Mouse (Mus musculus): Measurements from ENCODE around the gene Shb. TPM values are rescaled to one million over a fixed set of nuclear protein-coding genes. Genes with fewer than 3 reads are reported as not detected.
A peak's percentile ranks its signal among the peaks of the same experiment; 100 is the strongest.

Gene Shb
- polyA plus RNA-seq, 1 experiment = 46.3 TPM

DNA sequence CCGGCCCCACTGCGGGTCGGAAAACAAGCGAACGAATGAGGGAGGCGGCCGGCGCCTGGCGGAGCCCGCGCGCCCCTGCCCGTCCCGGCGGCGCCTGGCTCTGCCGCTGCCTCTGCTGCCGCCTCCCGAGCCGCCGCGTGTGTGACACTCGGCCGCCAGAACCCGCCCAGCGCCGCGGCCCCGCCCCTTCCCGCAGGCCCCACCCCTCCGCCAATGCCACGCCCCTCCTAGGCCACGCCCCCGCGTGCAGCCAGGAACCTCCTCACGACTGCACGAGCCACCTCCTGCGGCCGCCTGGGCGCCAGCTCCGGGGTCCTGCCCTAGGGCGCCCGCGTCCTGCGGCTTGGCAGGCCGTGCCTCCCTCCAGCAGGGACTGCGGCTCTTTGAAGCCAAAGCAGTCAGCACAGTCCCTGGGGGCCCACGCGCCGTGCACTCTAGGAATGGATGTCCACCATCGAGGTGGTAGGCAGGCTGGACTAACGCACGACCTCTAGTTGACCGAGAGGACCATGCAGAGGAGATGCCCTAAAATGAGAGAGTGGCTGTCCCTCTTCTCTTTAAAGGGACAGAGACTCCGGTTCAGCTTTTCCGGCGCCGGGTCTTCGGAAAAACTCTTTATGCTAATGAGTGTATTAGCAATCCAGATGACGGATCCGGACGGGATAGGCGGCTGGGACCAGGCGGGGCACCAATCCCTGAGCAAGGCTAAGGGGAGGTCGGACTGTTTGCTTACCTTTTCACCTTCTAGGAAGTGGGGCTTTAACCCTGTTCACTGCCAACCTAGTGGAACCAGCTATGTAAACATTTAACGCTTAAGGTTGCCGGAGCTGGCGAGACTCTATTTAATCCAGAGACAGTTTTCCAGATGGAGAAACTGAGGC is 1.4 kb downstream of the Shb start:
- peak overlapping the region; percentile 93 for H3K4me2 ChIP-seq (ENCODE audit: low read depth)
- peak overlapping the region; percentile 98 for H3K4me3 ChIP-seq
- peaks cover 37% of the 10 kb centered on the region for H3K79me2 ChIP-seq (ENCODE audit: control insufficient read depth, insufficient read depth)
- TF ChIP-seq REST (IDR thresholded peaks at IDR 0.05; ENCODE audit: insufficient read depth, insufficient read length) = no peak
- TF ChIP-seq MYOG (IDR thresholded peaks at IDR 0.05; ENCODE audit: control insufficient read depth in 1 of 3, insufficient read depth in 1 of 3, insufficient read length in 2 of 3, low read depth in 2 of 3) = peak in 2 of 3 experiments; percentile 3 to 7
- no peak for TF ChIP-seq CEBPB (IDR thresholded peaks at IDR 0.05; ENCODE audit: insufficient read depth, poor library complexity, severe bottlenecking)
- TF ChIP-seq MYOD1 (IDR thresholded peaks at IDR 0.05; ENCODE audit: control insufficient read depth in 1 of 3, insufficient read length in 2 of 3, low read depth in 2 of 3) = peak in 1 of 3 experiments; percentile 22
- peak; percentile 90 for TF ChIP-seq POLR2A (IDR thresholded peaks at IDR 0.05; ENCODE audit: insufficient read length, low read depth)
- TF ChIP-seq TCF3 (IDR thresholded peaks at IDR 0.05; ENCODE audit: insufficient read length, low read depth) = peak; percentile 23
- TF ChIP-seq POLR2AphosphoS2 (IDR thresholded peaks at IDR 0.05; ENCODE audit: insufficient read length, low read depth) = peak; percentile 91
- H3ac ChIP-seq (ENCODE audit: control insufficient read depth, insufficient read length) = peak overlapping the region; percentile 94
- H3K36me3 ChIP-seq (ENCODE audit: control insufficient read depth, insufficient read depth) = no peaks in the 10 kb centered on the region
- H3K27me3 ChIP-seq (ENCODE audit: control insufficient read depth, insufficient read depth, insufficient read length) = no peaks in the 10 kb centered on the region

GRCm38 (mm10) chr4:45529986-45530597 is 2.2 kb downstream of the Shb start:
- peaks cover 45% of the 10 kb centered on the region for H3K79me2 ChIP-seq (ENCODE audit: control insufficient read depth, insufficient read depth)
- H3K27me3 ChIP-seq (ENCODE audit: control insufficient read depth, insufficient read depth, insufficient read length) = no peaks in the 10 kb centered on the region
- peak overlapping the region; percentile 98 for H3K4me3 ChIP-seq
- H3ac ChIP-seq (ENCODE audit: control insufficient read depth, insufficient read length) = peak overlapping the region; percentile 94
- H3K4me2 ChIP-seq (ENCODE audit: low read depth) = peak overlapping the region; percentile 34
- no peak for TF ChIP-seq MAX (IDR thresholded peaks at IDR 0.05; ENCODE audit: low read depth)
- TF ChIP-seq MYOD1 (IDR thresholded peaks at IDR 0.05; ENCODE audit: control insufficient read depth in 1 of 3, insufficient read length in 2 of 3, low read depth in 2 of 3) = peak in 1 of 3 experiments; percentile 19
- TF ChIP-seq POLR2A (IDR thresholded peaks at IDR 0.05; ENCODE audit: insufficient read length, low read depth) = peak; percentile 34
- peak in 1 of 3 experiments; percentile 31 for TF ChIP-seq MYOG (IDR thresholded peaks at IDR 0.05; ENCODE audit: control insufficient read depth in 1 of 3, insufficient read depth in 1 of 3, insufficient read length in 2 of 3, low read depth in 2 of 3)
- no peak for TF ChIP-seq SRF (IDR thresholded peaks at IDR 0.05; ENCODE audit: control insufficient read depth, insufficient read length, low read depth)
- H3K36me3 ChIP-seq (ENCODE audit: control insufficient read depth, insufficient read depth) = no peaks in the 10 kb centered on the region

- Histone ChIP-seq H3K36me3 (ENCODE audit: control insufficient read depth, insufficient read depth) (no peaks in the 10 kb centered on the region), H3ac (ENCODE audit: control insufficient read depth, insufficient read length) (peak overlapping the region; percentile 94), H3K79me2 (ENCODE audit: control insufficient read depth, insufficient read depth) (peaks cover 51% of the 10 kb centered on the region), H3K4me2 (ENCODE audit: low read depth) (peak overlapping the region; percentile 87), H3K27me3 (ENCODE audit: control insufficient read depth, insufficient read depth, insufficient read length) (no peaks in the 10 kb centered on the region), H3K4me3 (peak overlapping the region; percentile 98)
- TF ChIP-seq CEBPB (IDR thresholded peaks at IDR 0.05; ENCODE audit: insufficient read depth, poor library complexity, severe bottlenecking) = no peak
- TF ChIP-seq E2F4 (IDR thresholded peaks at IDR 0.05; ENCODE audit: insufficient read depth) = no peak
- no peak for TF ChIP-seq MYOG (IDR thresholded peaks at IDR 0.05; ENCODE audit: control insufficient read depth in 1 of 3, insufficient read depth in 1 of 3, insufficient read length in 2 of 3, low read depth in 2 of 3)
- TF ChIP-seq TCF12 (IDR thresholded peaks at IDR 0.05; ENCODE audit: insufficient read depth, poor library complexity, severe bottlenecking) = no peak
- TF ChIP-seq SRF (IDR thresholded peaks at IDR 0.05; ENCODE audit: control insufficient read depth, insufficient read length, low read depth) = no peak
- TF ChIP-seq POLR2A (IDR thresholded peaks at IDR 0.05; ENCODE audit: insufficient read length, low read depth) = no peak
- no peak for TF ChIP-seq MAX (IDR thresholded peaks at IDR 0.05; ENCODE audit: low read depth)
- TF ChIP-seq MYOD1 (IDR thresholded peaks at IDR 0.05; ENCODE audit: control insufficient read depth in 1 of 3, insufficient read length in 2 of 3, low read depth in 2 of 3) = no peak
- TF ChIP-seq TCF3 (IDR thresholded peaks at IDR 0.05; ENCODE audit: insufficient read length, low read depth) = no peak
- TF ChIP-seq POLR2AphosphoS2 (IDR thresholded peaks at IDR 0.05; ENCODE audit: insufficient read length, low read depth) = no peak
- TF ChIP-seq USF1 (IDR thresholded peaks at IDR 0.05; ENCODE audit: low read depth) = no peak
- no peak for TF ChIP-seq REST (IDR thresholded peaks at IDR 0.05; ENCODE audit: insufficient read depth, insufficient read length)
These were observed 2.9 kb downstream of the Shb start for GRCm38 (mm10) chr4:45529201-45529985.

- H3ac ChIP-seq (ENCODE audit: control insufficient read depth, insufficient read length) = peak overlapping the region; percentile 94
- H3K4me2 ChIP-seq (ENCODE audit: low read depth) = peak overlapping the region; percentile 87
- H3K27me3 ChIP-seq (ENCODE audit: control insufficient read depth, insufficient read depth, insufficient read length) = no peaks in the 10 kb centered on the region
- peak overlapping the region; percentile 98 for H3K4me3 ChIP-seq
- peaks cover 59% of the 10 kb centered on the region for H3K79me2 ChIP-seq (ENCODE audit: control insufficient read depth, insufficient read depth)
- H3K36me3 ChIP-seq (ENCODE audit: control insufficient read depth, insufficient read depth) = no peaks in the 10 kb centered on the region
- no peak for TF ChIP-seq REST (IDR thresholded peaks at IDR 0.05; ENCODE audit: insufficient read depth, insufficient read length)
- TF ChIP-seq SRF (IDR thresholded peaks at IDR 0.05; ENCODE audit: control insufficient read depth, insufficient read length, low read depth) = no peak
- TF ChIP-seq TCF12 (IDR thresholded peaks at IDR 0.05; ENCODE audit: insufficient read depth, poor library complexity, severe bottlenecking) = no peak
- no peak for TF ChIP-seq MYOG (IDR thresholded peaks at IDR 0.05; ENCODE audit: control insufficient read depth in 1 of 3, insufficient read depth in 1 of 3, insufficient read length in 2 of 3, low read depth in 2 of 3)
- TF ChIP-seq MYOD1 (IDR thresholded peaks at IDR 0.05; ENCODE audit: control insufficient read depth in 1 of 3, insufficient read length in 2 of 3, low read depth in 2 of 3) = no peak
- TF ChIP-seq USF1 (IDR thresholded peaks at IDR 0.05; ENCODE audit: low read depth) = no peak
- TF ChIP-seq MAX (IDR thresholded peaks at IDR 0.05; ENCODE audit: low read depth) = no peak
- TF ChIP-seq POLR2A (IDR thresholded peaks at IDR 0.05; ENCODE audit: insufficient read length, low read depth) = no peak
- TF ChIP-seq CEBPB (IDR thresholded peaks at IDR 0.05; ENCODE audit: insufficient read depth, poor library complexity, severe bottlenecking) = no peak
- TF ChIP-seq TCF3 (IDR thresholded peaks at IDR 0.05; ENCODE audit: insufficient read length, low read depth) = no peak
- no peak for TF ChIP-seq POLR2AphosphoS2 (IDR thresholded peaks at IDR 0.05; ENCODE audit: insufficient read length, low read depth)
- TF ChIP-seq E2F4 (IDR thresholded peaks at IDR 0.05; ENCODE audit: insufficient read depth) = no peak
These were observed 3.7 kb downstream of the Shb start for GRCm38 (mm10) chr4:45528355-45529198.

All from myocyte (in vitro differentiated cells).